Mouse (Mus musculus) brain, embryonic 14.5 days (tissue): ENCODE results near the gene Mnat1.

Experiments
- CTCF ChIP-seq: fragments of 200-500 bp; IDR thresholded peaks from 2 replicates; pipeline ENCODE4 v1.5.1; 2012; ENCODE audit warnings: inconsistent platforms, mild to moderate bottlenecking, moderate library complexity, borderline replicate concordance; ENCODE audit not compliant: insufficient read depth, insufficient read length; ENCODE audit errors: extremely low read depth
- POLR2A ChIP-seq: fragments of 200-500 bp; IDR thresholded peaks from 2 replicates; pipeline ENCODE4 v1.6.1; 2012; ENCODE audit warnings: mild to moderate bottlenecking, inconsistent platforms, borderline replicate concordance; ENCODE audit not compliant: poor library complexity, insufficient read depth, insufficient read length, severe bottlenecking; ENCODE audit errors: extremely low read depth

- TF ChIP-seq POLR2A = no peak
- TF ChIP-seq CTCF = no peak
These were observed 175.1 kb downstream of the Mnat1 start for GRCm38 (mm10) chr12:73298621-73299020.
